Mouse (Mus musculus) thymus, postnatal 14 days (tissue): ENCODE results near the gene Gdpd5.
A peak's percentile ranks its signal among the peaks of the same experiment; 100 is the strongest.

Experiments used
- DNase-seq: peaks from one replicate; pipeline ENCODE4 v3.0.0; 2021

Gene Gdpd5

GRCm38 (mm10) chr7:99381214-99382087 lies at the start of gene Gdpd5:
Gene Gdpd5, plus strand, starts transcription at chr7:99381414.
- peak; percentile 99 for DNase-seq

GRCm38 (mm10) chr7:99332774-99333480 lies 48.3 kb upstream of the Gdpd5 start:
- DNase-seq: peak; percentile 69

- no peak for DNase-seq
These were observed 40.5 kb upstream of the Gdpd5 start for GRCm38 (mm10) chr7:99340736-99341135.

- DNase-seq: no peak
These were observed 37.6 kb upstream of the Gdpd5 start for GRCm38 (mm10) chr7:99343577-99343976.

- no peak for DNase-seq
These were observed 33.9 kb upstream of the Gdpd5 start for GRCm38 (mm10) chr7:99347268-99347667.

- no peak for DNase-seq
These were observed 32.3 kb upstream of the Gdpd5 start for GRCm38 (mm10) chr7:99348883-99349282.

- DNase-seq: no peak
These were observed 31.2 kb upstream of the Gdpd5 start for GRCm38 (mm10) chr7:99349782-99350720.

- DNase-seq: no peak
These were observed 30.0 kb upstream of the Gdpd5 start for GRCm38 (mm10) chr7:99351104-99351801.

GRCm38 (mm10) chr7:99351802-99352517 lies 29.3 kb upstream of the Gdpd5 start:
- no peak for DNase-seq

- no peak for DNase-seq
These were observed 28.5 kb upstream of the Gdpd5 start, which contains the start of gene Serpinh1 for GRCm38 (mm10) chr7:99352526-99353400. Gene Serpinh1, minus strand, starts transcription at chr7:99353239.

GRCm38 (mm10) chr7:99355731-99356131 lies 25.5 kb upstream of the Gdpd5 start:
- DNase-seq: no peak

- no peak for DNase-seq
These were observed 24.8 kb upstream of the Gdpd5 start for GRCm38 (mm10) chr7:99356244-99356930.

- no peak for DNase-seq
These were observed 24.0 kb upstream of the Gdpd5 start for GRCm38 (mm10) chr7:99357201-99357600.

- DNase-seq: no peak
These were observed 22.8 kb upstream of the Gdpd5 start for GRCm38 (mm10) chr7:99358371-99358770.

- DNase-seq: peak; percentile 23
These were observed 21.0 kb upstream of the Gdpd5 start for GRCm38 (mm10) chr7:99360021-99360802.

- DNase-seq: no peak
These were observed 20.3 kb upstream of the Gdpd5 start for GRCm38 (mm10) chr7:99360803-99361414.

- no peak for DNase-seq
These were observed 19.1 kb upstream of the Gdpd5 start for GRCm38 (mm10) chr7:99362137-99362536.

GRCm38 (mm10) chr7:99365069-99365468 lies 16.1 kb upstream of the Gdpd5 start:
- peak; percentile 45 for DNase-seq

GRCm38 (mm10) chr7:99366716-99367115 lies 14.5 kb upstream of the Gdpd5 start:
- no peak for DNase-seq
